Mouse (Mus musculus) intestine, embryonic 15.5 days (tissue): ENCODE measurements around the gene D17Wsu92e. TPM values are rescaled to one million over a fixed set of nuclear protein-coding genes. Genes with fewer than 3 reads are reported as not detected.

Source experiments
- ATAC-seq: fragments of 200-750 bp; cut with Nextera tagmentation; 2 replicates; pipeline ENCODE4 v1.8.0; 2017; ENCODE audit warnings: moderate TSS enrichment, moderate library complexity
- H3K27ac ChIP-seq: fragments of 300-500 bp; sonication (generic); 2 replicates; pipeline ENCODE4 v1.5.1; 2015; ENCODE audit warnings: mild to moderate bottlenecking, inconsistent platforms
- H3K27me3 ChIP-seq: fragments of 300-500 bp; sonication (generic); replicated peaks from 2 replicates; pipeline ENCODE4 v1.6.1; 2015; ENCODE audit warnings: inconsistent platforms
- H3K36me3 ChIP-seq: fragments of 300-500 bp; sonication (generic); 2 replicates; pipeline ENCODE4 v1.6.1; 2015; ENCODE audit warnings: inconsistent platforms
- H3K4me1 ChIP-seq: fragments of 300-500 bp; sonication (generic); replicated peaks from 2 replicates; pipeline ENCODE4 v1.6.1; 2015; ENCODE audit warnings: inconsistent platforms
- H3K4me2 ChIP-seq: fragments of 300-500 bp; sonication (generic); replicated peaks from 2 replicates; pipeline ENCODE4 v1.6.1; 2015; ENCODE audit warnings: mild to moderate bottlenecking, inconsistent platforms
- H3K4me3 ChIP-seq: fragments of 300-500 bp; sonication (generic); replicated peaks from 2 replicates; pipeline ENCODE4 v1.5.1; 2015; ENCODE audit warnings: inconsistent platforms
- H3K9ac ChIP-seq: fragments of 300-500 bp; sonication (generic); 2 replicates; pipeline ENCODE4 v1.6.1; 2015; ENCODE audit warnings: inconsistent platforms
- H3K9me3 ChIP-seq: fragments of 300-500 bp; sonication (generic); 2 replicates; pipeline ENCODE4 v1.6.1; 2016; ENCODE audit warnings: inconsistent platforms
- WGBS: fragments of 180-500 bp; shearing (Covaris S2); methylation state at CpG from one replicate; pipeline ENCODE4 v1.1.7; 2015; 5-methylcytosine and 5-hydroxymethylcytosine counted together
- polyA plus RNA-seq: library from polyadenylated mRNA; unstranded; fragments of >200 nt; fragmentation: Nextera tagmentation; extraction: Ambion mirVana; gene quantifications from 2 replicates; pipeline ENCODE4 v1.2.1, GENCODE M21; 2015

Gene D17Wsu92e
- polyA plus RNA-seq, 1 experiment from 2014 or later = 19.0 TPM

GRCm38 (mm10) chr17:27814606-27815005, 5.8 kb downstream of the D17Wsu92e start:
- H3K4me3 ChIP-seq = no peak overlapping the region
- no peaks in the 10 kb centered on the region for H3K36me3 ChIP-seq
- no peaks in the 10 kb centered on the region for H3K9me3 ChIP-seq
- no peak overlapping the region for H3K27ac ChIP-seq
- no peak for ATAC-seq
- H3K4me2 ChIP-seq = no peak overlapping the region
- peaks cover 27% of the 10 kb centered on the region for H3K4me1 ChIP-seq
- H3K27me3 ChIP-seq = no peaks in the 10 kb centered on the region
- H3K9ac ChIP-seq = no peak overlapping the region

- no peaks in the 10 kb centered on the region for H3K36me3 ChIP-seq
- no peak overlapping the region for H3K4me3 ChIP-seq
- no peak overlapping the region for H3K4me2 ChIP-seq
- no peak overlapping the region for H3K9ac ChIP-seq
- no peak overlapping the region for H3K27ac ChIP-seq
- no peaks in the 10 kb centered on the region for H3K27me3 ChIP-seq
- WGBS = 61% methylated on average over 3 of the region's 3 CpGs
- ATAC-seq = no peak
- H3K4me1 ChIP-seq = peaks cover 12% of the 10 kb centered on the region
- H3K9me3 ChIP-seq = no peaks in the 10 kb centered on the region
These were observed 8.5 kb downstream of the D17Wsu92e start for GRCm38 (mm10) chr17:27811980-27812379.

- Histone ChIP-seq H3K27ac (no peak overlapping the region), H3K4me2 (no peak overlapping the region), H3K36me3 (no peaks in the 10 kb centered on the region), H3K9me3 (no peaks in the 10 kb centered on the region), H3K4me3 (no peak overlapping the region), H3K27me3 (no peaks in the 10 kb centered on the region), H3K4me1 (peaks cover 14% of the 10 kb centered on the region), H3K9ac (no peak overlapping the region)
- WGBS = 58% methylated on average over 16 of the region's 16 CpGs
- peak; percentile 73 for ATAC-seq
These were observed 9.7 kb downstream of the D17Wsu92e start for GRCm38 (mm10) chr17:27810569-27811331.

GRCm38 (mm10) chr17:27807542-27808078, 12.8 kb downstream of the D17Wsu92e start:
- ATAC-seq = no peak
- no peaks in the 10 kb centered on the region for H3K27me3 ChIP-seq
- no peak overlapping the region for H3K4me3 ChIP-seq
- no peak overlapping the region for H3K4me2 ChIP-seq
- H3K27ac ChIP-seq = no peak overlapping the region
- H3K9me3 ChIP-seq = no peaks in the 10 kb centered on the region
- H3K36me3 ChIP-seq = no peaks in the 10 kb centered on the region
- no peak overlapping the region for H3K9ac ChIP-seq
- WGBS = 49% methylated on average over 2 of the region's 2 CpGs
- H3K4me1 ChIP-seq = peaks cover 24% of the 10 kb centered on the region

- no peak for ATAC-seq
These were observed 15.4 kb downstream of the D17Wsu92e start for GRCm38 (mm10) chr17:27804803-27805770.

GRCm38 (mm10) chr17:27804156-27804690, 16.2 kb downstream of the D17Wsu92e start:
- no peaks in the 10 kb centered on the region for H3K27me3 ChIP-seq
- peaks cover 24% of the 10 kb centered on the region for H3K4me1 ChIP-seq
- H3K36me3 ChIP-seq = no peaks in the 10 kb centered on the region
- ATAC-seq = no peak
- no peak overlapping the region for H3K4me2 ChIP-seq
- WGBS = 74% methylated on average over 7 of the region's 7 CpGs
- no peak overlapping the region for H3K4me3 ChIP-seq
- H3K27ac ChIP-seq = no peak overlapping the region
- no peaks in the 10 kb centered on the region for H3K9me3 ChIP-seq
- no peak overlapping the region for H3K9ac ChIP-seq

More at GRCm38 (mm10) chr17:27804803-27805770, 15.4 kb downstream of the D17Wsu92e start:
- H3K9ac ChIP-seq = no peak overlapping the region
- H3K27ac ChIP-seq = no peak overlapping the region
- no peaks in the 10 kb centered on the region for H3K9me3 ChIP-seq
- peaks cover 17% of the 10 kb centered on the region; the same call in 1 of the 2 replicates for H3K4me1 ChIP-seq
- H3K27me3 ChIP-seq = no peaks in the 10 kb centered on the region
- no peak overlapping the region for H3K4me2 ChIP-seq
- no peaks in the 10 kb centered on the region for H3K36me3 ChIP-seq
- WGBS = 76% methylated on average over 10 of the region's 10 CpGs
- no peak overlapping the region for H3K4me3 ChIP-seq

GRCm38 (mm10) chr17:27803752-27804151, 16.7 kb downstream of the D17Wsu92e start:
- Histone ChIP-seq H3K27ac (no peak overlapping the region), H3K4me3 (no peak overlapping the region), H3K4me2 (no peak overlapping the region), H3K4me1 (peaks cover 27% of the 10 kb centered on the region), H3K36me3 (no peaks in the 10 kb centered on the region), H3K9ac (no peak overlapping the region), H3K9me3 (no peaks in the 10 kb centered on the region), H3K27me3 (no peaks in the 10 kb centered on the region)
- WGBS = 75% methylated on average over 4 of the region's 4 CpGs
- ATAC-seq = no peak

GRCm38 (mm10) chr17:27800710-27801648, 19.5 kb downstream of the D17Wsu92e start:
- H3K27ac ChIP-seq = peak overlapping the region; percentile 66
- H3K9ac ChIP-seq = no peak overlapping the region
- WGBS = 79% methylated on average over 9 of the region's 9 CpGs

GRCm38 (mm10) chr17:27799771-27800584, 20.5 kb downstream of the D17Wsu92e start:
- ATAC-seq = peak; percentile 86

More at GRCm38 (mm10) chr17:27800710-27801648, 19.5 kb downstream of the D17Wsu92e start:
- ATAC-seq = no peak
- no peak overlapping the region for H3K4me2 ChIP-seq
- no peak overlapping the region for H3K4me3 ChIP-seq
- peaks cover 49% of the 10 kb centered on the region for H3K4me1 ChIP-seq
- H3K36me3 ChIP-seq = no peaks in the 10 kb centered on the region
- H3K27me3 ChIP-seq = no peaks in the 10 kb centered on the region
- no peaks in the 10 kb centered on the region for H3K9me3 ChIP-seq

GRCm38 (mm10) chr17:27797341-27797872, 23.0 kb downstream of the D17Wsu92e start:
- WGBS = 26% methylated on average over 11 of the region's 11 CpGs
- no peaks in the 10 kb centered on the region for H3K9me3 ChIP-seq
- peaks cover 41% of the 10 kb centered on the region for H3K4me1 ChIP-seq
- 0 out of 2 replicates have a peak, but pooled peaks cover 2% of the 10 kb centered on the region for H3K36me3 ChIP-seq
- peak overlapping the region; percentile 57 for H3K4me2 ChIP-seq
- peak overlapping the region; percentile 94 for H3K27ac ChIP-seq
- peak; percentile 66 for ATAC-seq
- peak overlapping the region; percentile 34; the same call in 1 of the 2 replicates for H3K9ac ChIP-seq
- peak overlapping the region; percentile 19 for H3K4me3 ChIP-seq
- no peaks in the 10 kb centered on the region for H3K27me3 ChIP-seq

More at GRCm38 (mm10) chr17:27799771-27800584, 20.5 kb downstream of the D17Wsu92e start:
- Histone ChIP-seq H3K36me3 (no peaks in the 10 kb centered on the region), H3K4me1 (peaks cover 46% of the 10 kb centered on the region), H3K4me3 (0 out of 2 replicates have a peak overlapping the region, but pooled peaks have one; percentile 9), H3K27ac (peak overlapping the region; percentile 94), H3K9me3 (no peaks in the 10 kb centered on the region), H3K27me3 (no peaks in the 10 kb centered on the region), H3K4me2 (peak overlapping the region; percentile 40), H3K9ac (no peak overlapping the region)
- WGBS = 32% methylated on average over 16 of the region's 16 CpGs
